Mouse (Mus musculus): ENCODE measurements around the gene Dnaic2. TPM values are rescaled to one million over a fixed set of nuclear protein-coding genes. Genes with fewer than 3 reads are reported as not detected.
A peak's percentile ranks its signal among the peaks of the same experiment; 100 is the strongest.

The Dnaic2 gene
- polyA plus RNA-seq, 1 experiment from 2014 or later, result 3.8 TPM

GRCm38 (mm10) chr11:114687574-114688188 lies 39.5 kb upstream of the Dnaic2 start:
- Histone ChIP-seq H3K27me3 (no peaks in the 10 kb centered on the region), H3K9ac (no peak overlapping the region), H3K4me1 (replicated peaks) (peaks cover 29% of the 10 kb centered on the region), H3K4me3 (no peak overlapping the region), H3K36me3 (0 out of 2 replicates have a peak, but pooled peaks cover 8% of the 10 kb centered on the region), H3K9me3 (no peaks in the 10 kb centered on the region), H3K4me2 (no peak overlapping the region), H3K27ac (peak overlapping the region; percentile 48; the same call in 1 of the 2 replicates)
- ATAC-seq (ENCODE audit: low FRiP score), result no peak
- 41% methylated on average over 9 of the region's 10 CpGs for WGBS

- Histone ChIP-seq H3K9ac (no peak overlapping the region), H3K9me3 (no peaks in the 10 kb centered on the region), H3K4me1 (replicated peaks) (peaks cover 29% of the 10 kb centered on the region), H3K27ac (no peak overlapping the region), H3K27me3 (no peaks in the 10 kb centered on the region), H3K4me3 (no peak overlapping the region), H3K36me3 (0 out of 2 replicates have a peak, but pooled peaks cover 8% of the 10 kb centered on the region), H3K4me2 (no peak overlapping the region)
- ATAC-seq (ENCODE audit: low FRiP score), result no peak
- WGBS, result 96% methylated on average over 2 of the region's 3 CpGs
These were observed 38.5 kb upstream of the Dnaic2 start for GRCm38 (mm10) chr11:114688729-114689128.

DNA sequence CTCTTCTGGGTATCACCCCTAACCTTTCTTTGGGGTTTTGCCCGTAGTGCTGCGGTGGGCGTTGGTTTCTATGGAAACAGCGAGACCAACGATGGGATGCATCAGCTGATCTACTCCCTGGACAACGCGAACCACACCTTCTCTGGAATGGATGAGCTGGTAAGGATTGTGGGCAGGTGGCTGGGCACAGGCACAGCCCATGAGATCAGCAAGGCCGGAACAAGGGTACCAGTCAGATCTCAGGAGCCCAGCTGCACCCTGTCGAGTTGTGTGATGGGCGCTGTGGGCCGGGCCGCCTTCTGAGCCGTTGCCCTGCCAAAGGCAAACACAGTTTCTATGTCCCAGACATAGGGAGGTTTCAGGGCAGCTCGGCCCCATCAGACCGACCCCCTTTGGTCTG lies 37.0 kb upstream of the Dnaic2 start:
- WGBS, result 88% methylated on average over 15 of the region's 15 CpGs

GRCm38 (mm10) chr11:114691454-114692182 lies 35.6 kb upstream of the Dnaic2 start:
- Histone ChIP-seq H3K27ac (no peak overlapping the region), H3K4me2 (no peak overlapping the region), H3K27me3 (no peaks in the 10 kb centered on the region), H3K4me1 (replicated peaks) (peaks cover 12% of the 10 kb centered on the region), H3K9ac (no peak overlapping the region), H3K4me3 (no peak overlapping the region), H3K9me3 (no peaks in the 10 kb centered on the region), H3K36me3 (peaks cover 13% of the 10 kb centered on the region)
- no peak for ATAC-seq (ENCODE audit: low FRiP score)
- WGBS, result 57% methylated on average over 6 of the region's 6 CpGs

More for the DNA sequence above, 37.0 kb upstream of the Dnaic2 start:
- Histone ChIP-seq H3K9ac (no peak overlapping the region), H3K27ac (no peak overlapping the region), H3K36me3 (0 out of 2 replicates have a peak, but pooled peaks cover 8% of the 10 kb centered on the region), H3K9me3 (no peaks in the 10 kb centered on the region), H3K4me2 (no peak overlapping the region), H3K4me3 (no peak overlapping the region), H3K4me1 (replicated peaks) (peaks cover 17% of the 10 kb centered on the region), H3K27me3 (no peaks in the 10 kb centered on the region)
- ATAC-seq (ENCODE audit: low FRiP score), result no peak

GRCm38 (mm10) chr11:114692601-114693000 lies 34.6 kb upstream of the Dnaic2 start:
- WGBS, result 42% methylated on average over 7 of the region's 7 CpGs
- H3K4me1 ChIP-seq (replicated peaks), result peaks cover 10% of the 10 kb centered on the region
- H3K4me2 ChIP-seq, result no peak overlapping the region

DNA sequence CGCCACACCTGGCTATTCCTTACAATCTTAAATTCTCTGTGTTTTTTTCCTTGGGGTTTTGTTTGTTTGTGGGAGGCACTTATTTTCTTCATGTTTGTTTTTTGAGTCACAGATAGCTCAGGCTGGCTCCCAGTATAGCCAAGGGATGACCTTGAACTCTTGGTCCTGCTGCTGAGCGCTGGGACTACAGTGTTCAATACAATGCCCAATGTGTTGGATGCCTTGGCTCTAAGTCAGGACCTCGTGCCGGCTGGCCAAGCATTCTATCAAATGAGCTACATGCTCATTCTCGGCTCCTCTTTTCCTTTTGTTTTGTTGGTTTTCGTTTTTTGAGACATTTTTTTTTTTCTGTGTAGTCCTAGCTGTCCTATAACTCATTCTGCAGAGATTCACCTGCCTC lies 33.8 kb upstream of the Dnaic2 start:
- Histone ChIP-seq H3K9ac (no peak overlapping the region), H3K36me3 (peaks cover 21% of the 10 kb centered on the region), H3K27ac (no peak overlapping the region), H3K9me3 (no peaks in the 10 kb centered on the region), H3K4me3 (no peak overlapping the region), H3K4me1 (replicated peaks) (peaks cover 8% of the 10 kb centered on the region), H3K4me2 (no peak overlapping the region), H3K27me3 (no peaks in the 10 kb centered on the region)
- ATAC-seq (ENCODE audit: low FRiP score), result no peak
- 89% methylated on average over 6 of the region's 6 CpGs for WGBS

More at GRCm38 (mm10) chr11:114692601-114693000, 34.6 kb upstream of the Dnaic2 start:
- H3K9me3 ChIP-seq, result no peaks in the 10 kb centered on the region
- H3K9ac ChIP-seq, result no peak overlapping the region
- no peaks in the 10 kb centered on the region for H3K27me3 ChIP-seq
- H3K36me3 ChIP-seq, result peaks cover 18% of the 10 kb centered on the region
- H3K4me3 ChIP-seq, result no peak overlapping the region
- no peak overlapping the region for H3K27ac ChIP-seq
- ATAC-seq (ENCODE audit: low FRiP score), result no peak

DNA sequence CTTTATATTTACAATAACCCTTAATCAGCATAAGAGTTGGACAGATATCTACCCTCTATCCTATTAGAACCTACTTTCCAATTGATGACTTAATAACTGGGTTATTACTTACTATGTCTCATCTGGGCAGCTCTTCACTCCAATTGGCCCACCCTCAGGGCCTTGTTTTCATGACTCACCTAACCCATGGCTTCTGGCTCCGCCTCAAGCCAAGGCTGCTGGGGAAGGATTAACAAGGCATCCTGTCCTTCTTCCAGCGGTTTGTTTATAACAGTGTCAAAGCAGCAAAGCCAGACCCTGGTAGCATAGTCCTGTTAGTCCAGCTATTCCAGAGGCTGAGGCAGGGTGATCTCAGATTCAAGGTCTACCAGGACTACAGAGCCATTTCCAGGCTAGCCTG lies 32.8 kb upstream of the Dnaic2 start:
- 89% methylated on average over 2 of the region's 2 CpGs for WGBS
- Histone ChIP-seq H3K4me1 (replicated peaks) (peaks cover 8% of the 10 kb centered on the region), H3K9me3 (no peaks in the 10 kb centered on the region), H3K4me2 (no peak overlapping the region), H3K27ac (no peak overlapping the region), H3K4me3 (no peak overlapping the region), H3K9ac (no peak overlapping the region), H3K36me3 (peaks cover 21% of the 10 kb centered on the region), H3K27me3 (no peaks in the 10 kb centered on the region)
- ATAC-seq (ENCODE audit: low FRiP score), result no peak

- no peak for ATAC-seq (ENCODE audit: low FRiP score)
- H3K4me2 ChIP-seq, result no peak overlapping the region
- H3K27me3 ChIP-seq, result no peaks in the 10 kb centered on the region
- peaks cover 13% of the 10 kb centered on the region for H3K36me3 ChIP-seq
- 93% methylated on average over 7 of the region's 7 CpGs for WGBS
- H3K4me3 ChIP-seq, result no peak overlapping the region
- H3K4me1 ChIP-seq (replicated peaks), result peaks cover 13% of the 10 kb centered on the region
- H3K9me3 ChIP-seq, result no peaks in the 10 kb centered on the region
- H3K27ac ChIP-seq, result no peak overlapping the region
- H3K9ac ChIP-seq, result no peak overlapping the region
These were observed 28.7 kb upstream of the Dnaic2 start for GRCm38 (mm10) chr11:114698496-114698895.

DNA sequence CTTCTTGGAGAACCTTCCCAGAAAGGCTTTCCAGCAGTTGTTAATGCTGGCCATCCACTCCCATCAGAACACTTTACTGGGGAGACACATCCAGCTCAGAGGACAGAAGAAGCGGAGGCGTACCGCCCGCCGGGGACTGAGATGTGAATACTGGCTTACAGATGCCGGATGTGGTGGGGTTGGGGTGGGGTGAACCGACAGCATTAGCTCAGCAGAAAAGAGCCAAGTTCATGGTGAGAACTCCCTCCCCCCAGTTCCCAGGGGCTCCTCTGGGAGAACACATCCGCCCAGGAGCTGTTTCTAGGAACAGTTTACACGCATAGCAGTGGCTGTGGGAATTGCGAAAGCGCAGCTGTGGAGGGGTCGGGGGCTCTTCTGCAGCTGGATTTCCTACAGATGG lies 27.7 kb upstream of the Dnaic2 start:
- no peaks in the 10 kb centered on the region for H3K9me3 ChIP-seq
- H3K27me3 ChIP-seq, result no peaks in the 10 kb centered on the region
- H3K9ac ChIP-seq, result no peak overlapping the region
- peaks cover 13% of the 10 kb centered on the region for H3K36me3 ChIP-seq
- no peak overlapping the region for H3K4me2 ChIP-seq
- ATAC-seq (ENCODE audit: low FRiP score), result no peak
- no peak overlapping the region for H3K4me3 ChIP-seq
- peaks cover 23% of the 10 kb centered on the region for H3K4me1 ChIP-seq (replicated peaks)
- 88% methylated on average over 12 of the region's 12 CpGs for WGBS
- no peak overlapping the region for H3K27ac ChIP-seq

- Histone ChIP-seq H3K36me3 (0 out of 2 replicates have a peak, but pooled peaks cover 4% of the 10 kb centered on the region), H3K9ac (no peak overlapping the region), H3K4me2 (no peak overlapping the region), H3K27me3 (no peaks in the 10 kb centered on the region), H3K9me3 (no peaks in the 10 kb centered on the region), H3K4me3 (no peak overlapping the region), H3K27ac (peak overlapping the region; percentile 73; the same call in 1 of the 2 replicates), H3K4me1 (replicated peaks) (peaks cover 33% of the 10 kb centered on the region)
- 82% methylated on average over 15 of the region's 15 CpGs for WGBS
- no peak for ATAC-seq (ENCODE audit: low FRiP score)
These were observed 24.8 kb upstream of the Dnaic2 start for GRCm38 (mm10) chr11:114702311-114702995.

- H3K36me3 ChIP-seq, result peaks cover 9% of the 10 kb centered on the region
- ATAC-seq (ENCODE audit: low FRiP score), result no peak
- 90% methylated on average over 6 of the region's 6 CpGs for WGBS
- H3K4me3 ChIP-seq, result no peak overlapping the region
- H3K27ac ChIP-seq, result peak overlapping the region; percentile 73; the same call in 1 of the 2 replicates
- no peak overlapping the region for H3K4me2 ChIP-seq
- no peak overlapping the region for H3K9ac ChIP-seq
- H3K27me3 ChIP-seq, result no peaks in the 10 kb centered on the region
- no peaks in the 10 kb centered on the region for H3K9me3 ChIP-seq
- peaks cover 33% of the 10 kb centered on the region for H3K4me1 ChIP-seq (replicated peaks)
These were observed 24.2 kb upstream of the Dnaic2 start for GRCm38 (mm10) chr11:114702996-114703361.

DNA sequence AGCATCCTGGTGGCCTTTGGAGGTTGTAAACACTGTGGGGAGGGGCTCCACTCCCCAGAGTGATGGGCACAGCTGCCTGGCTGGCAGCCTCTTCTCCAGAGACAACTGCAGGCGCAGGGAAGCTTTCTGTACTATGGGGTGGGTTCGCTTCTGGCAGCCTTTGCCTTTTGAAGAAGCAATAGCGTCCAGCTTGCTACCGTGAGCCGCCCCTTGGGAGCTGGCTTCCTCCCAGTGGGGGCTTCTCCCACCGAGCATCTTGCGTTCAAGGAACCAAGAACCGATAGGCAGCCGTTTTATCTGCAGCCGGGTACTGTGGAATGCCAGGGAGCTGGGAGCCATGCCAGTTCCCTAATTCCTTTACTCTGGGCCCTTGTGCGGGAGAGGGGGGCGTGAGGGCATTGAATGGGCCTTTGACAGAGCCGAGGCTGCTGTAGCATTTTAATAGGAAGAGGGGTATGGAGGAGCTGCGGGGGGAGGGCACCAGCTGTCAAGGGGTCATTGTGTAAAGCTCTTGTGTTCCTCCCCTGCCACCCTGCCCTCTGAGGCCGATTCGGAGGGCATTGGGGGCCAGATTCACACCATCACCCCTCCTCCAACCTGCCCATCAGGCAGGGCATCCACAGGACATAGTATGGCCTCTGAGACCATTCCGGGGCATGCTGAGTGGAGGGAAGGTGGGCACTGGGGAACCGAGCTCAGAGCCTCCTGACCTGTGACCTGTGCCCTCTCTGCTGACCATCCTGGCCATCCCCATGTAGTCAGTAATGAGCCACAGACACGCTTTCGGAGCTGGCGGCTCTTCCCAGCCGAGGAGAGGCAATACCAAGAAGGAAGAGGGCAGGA lies 22.9 kb upstream of the Dnaic2 start:
- no peaks in the 10 kb centered on the region for H3K9me3 ChIP-seq
- H3K4me2 ChIP-seq, result peak overlapping the region; percentile 23
- 34% methylated on average over 22 of the region's 22 CpGs for WGBS
- no peak overlapping the region for H3K4me3 ChIP-seq
- peaks cover 33% of the 10 kb centered on the region for H3K4me1 ChIP-seq (replicated peaks)
- H3K27ac ChIP-seq, result peak overlapping the region; percentile 73
- no peaks in the 10 kb centered on the region for H3K27me3 ChIP-seq
- peak overlapping the region; percentile 51 for H3K9ac ChIP-seq
- peak; percentile 86 for ATAC-seq (ENCODE audit: low FRiP score)
- H3K36me3 ChIP-seq, result peaks cover 15% of the 10 kb centered on the region
